Mouse (Mus musculus): ENCODE measurements at regions not wholly inside any gene's neighbourhood (a gene's known extent, or its start where the extent isn't known, plus 50 kb on each side); places are given as distances from the start of the nearest gene placed in this dataset.
"Not testable (repeated sequence)": the region's sequence is repeated elsewhere in the genome, so short reads cannot be mapped to it uniquely, and the experiment has no call there.

DNA sequence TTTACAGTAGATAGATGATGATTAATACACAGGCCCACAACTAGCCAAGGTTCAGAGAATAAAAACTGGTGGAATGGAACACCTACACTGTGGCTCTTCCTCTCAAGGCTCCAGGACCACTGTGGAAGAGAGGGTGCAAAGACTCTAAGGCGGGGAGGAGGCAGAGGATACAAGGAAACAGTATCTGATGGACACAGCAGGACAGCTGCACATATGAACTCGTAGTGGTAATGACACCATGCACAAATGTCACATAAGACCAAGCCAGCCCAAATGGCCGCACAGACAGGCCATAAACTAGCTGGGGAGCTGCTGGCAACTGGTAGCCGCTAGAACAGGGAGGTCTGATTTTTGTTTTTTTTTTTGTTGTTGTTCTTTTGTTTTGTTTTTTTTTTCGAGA, 197.0 kb upstream of the Serp2 start:
- no peak for DNase-seq (ENCODE audit: low spot score)

DNA sequence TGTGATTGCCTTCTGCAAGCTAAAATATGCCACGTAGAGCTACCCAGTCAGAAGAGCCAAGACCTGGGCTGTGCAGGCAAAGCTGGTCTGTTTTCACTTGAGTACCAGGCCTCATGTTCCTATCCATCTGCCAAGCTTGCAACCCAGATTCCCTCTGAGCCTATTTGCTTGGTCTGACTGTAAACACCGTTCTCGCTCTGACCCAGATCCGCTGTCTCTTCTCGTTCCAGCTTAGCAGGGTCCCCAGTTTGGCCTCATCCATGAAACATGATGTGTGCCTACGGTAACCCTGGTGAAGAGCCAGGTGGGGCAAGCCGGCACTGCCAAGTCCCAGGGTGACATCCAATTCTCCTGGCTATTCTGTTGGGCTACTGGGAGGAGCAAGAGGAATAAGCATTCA, 192.5 kb upstream of the Serp2 start:
- DNase-seq (ENCODE audit: low spot score) = no peak

DNA sequence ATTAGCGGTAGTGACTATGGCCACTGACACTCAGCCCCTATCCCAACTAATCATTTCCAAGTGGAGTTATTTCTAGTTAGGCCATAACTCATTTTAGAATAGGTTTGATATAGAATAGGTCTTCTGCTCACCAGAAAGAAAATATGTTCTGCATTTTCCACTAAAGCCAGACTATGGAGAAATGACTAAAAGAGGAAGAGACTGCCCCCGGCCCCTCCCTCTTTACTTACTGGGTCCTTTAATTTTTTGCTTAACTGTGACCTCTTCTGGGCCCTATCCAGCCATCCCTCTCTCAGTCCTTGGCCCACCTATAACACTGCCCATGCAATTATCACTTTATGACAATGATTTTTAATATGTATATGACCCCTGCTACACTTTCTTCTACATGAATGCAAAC, 192.0 kb upstream of the Serp2 start:
- DNase-seq (ENCODE audit: low spot score) = no peak

DNA sequence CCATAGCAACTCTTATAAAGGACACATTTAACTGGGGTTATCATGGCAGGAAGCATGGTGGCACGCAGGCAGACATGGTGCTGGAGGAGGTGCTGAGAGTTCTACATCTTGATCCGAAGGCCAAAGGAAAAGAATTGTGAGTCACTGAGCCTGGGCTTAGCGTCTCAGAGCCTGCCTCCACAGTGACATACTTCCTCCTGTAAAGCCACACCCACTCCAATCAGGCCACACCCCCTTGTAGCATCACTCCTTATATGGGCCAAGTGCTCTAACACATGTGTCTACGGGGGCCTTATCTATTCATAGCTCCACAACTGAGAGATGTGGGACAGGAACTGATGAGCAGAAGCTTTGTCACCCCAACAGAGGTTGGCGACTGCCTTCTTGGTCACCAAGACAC, 191.1 kb upstream of the Serp2 start:
- DNase-seq (ENCODE audit: low spot score) = no peak

DNA sequence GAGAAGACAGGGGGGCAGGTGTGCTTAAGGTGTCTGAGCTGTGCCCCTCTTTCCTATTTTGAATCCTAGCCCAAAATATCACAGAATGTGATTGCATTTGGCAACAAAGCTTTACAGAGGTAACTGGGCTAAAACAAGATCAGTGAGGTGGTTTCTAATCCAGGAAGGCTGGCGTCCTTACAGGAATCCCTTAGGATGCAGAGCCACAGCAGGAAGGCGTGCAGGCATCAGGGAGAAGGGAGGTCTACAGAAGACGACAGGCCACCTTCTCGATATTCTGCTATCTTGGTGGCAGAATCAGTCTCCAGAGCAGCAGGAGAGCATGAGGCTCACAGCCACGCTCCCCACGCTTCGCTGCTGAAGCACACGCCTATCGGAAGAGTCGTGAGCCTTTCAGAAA, 189.6 kb upstream of the Serp2 start:
- DNase-seq (ENCODE audit: low spot score) = no peak

DNA sequence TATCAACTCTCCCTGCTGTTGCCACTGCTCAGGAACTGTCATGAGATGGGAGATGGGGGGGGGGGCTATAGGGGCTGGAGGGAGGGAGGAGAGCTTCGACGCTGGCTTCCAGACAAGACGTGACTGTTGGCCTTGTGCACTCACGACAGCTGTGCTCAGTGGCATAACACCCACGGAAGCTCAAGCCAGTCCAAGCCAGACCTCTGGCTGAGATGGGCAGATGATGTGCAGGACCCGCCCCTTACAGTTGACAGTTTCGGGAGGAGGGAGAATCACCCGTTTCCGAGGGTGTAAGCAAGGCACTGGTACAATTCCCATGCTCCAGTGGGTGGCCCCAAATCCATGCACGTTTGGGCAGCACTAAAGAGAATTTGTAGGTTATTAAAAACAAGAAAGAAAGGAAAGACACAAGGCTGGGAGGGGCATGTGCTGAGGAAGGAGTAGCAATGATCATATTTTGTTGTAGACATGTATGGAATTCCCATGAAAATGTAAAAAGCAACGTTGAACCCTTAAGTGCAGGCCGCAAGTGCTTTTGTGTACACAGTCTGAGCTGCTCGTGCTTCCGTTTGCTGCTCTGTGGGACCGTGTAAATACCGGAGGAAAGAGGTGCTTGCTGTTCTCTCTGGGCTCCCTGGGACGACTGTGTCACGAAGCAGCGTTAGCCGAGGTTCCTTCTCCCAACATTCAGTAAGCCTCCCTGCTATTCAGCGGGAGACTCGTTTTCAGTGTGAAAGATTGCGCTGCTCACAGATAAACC, 188.2 kb upstream of the Serp2 start:
- DNase-seq (ENCODE audit: low spot score) = no peak

DNA sequence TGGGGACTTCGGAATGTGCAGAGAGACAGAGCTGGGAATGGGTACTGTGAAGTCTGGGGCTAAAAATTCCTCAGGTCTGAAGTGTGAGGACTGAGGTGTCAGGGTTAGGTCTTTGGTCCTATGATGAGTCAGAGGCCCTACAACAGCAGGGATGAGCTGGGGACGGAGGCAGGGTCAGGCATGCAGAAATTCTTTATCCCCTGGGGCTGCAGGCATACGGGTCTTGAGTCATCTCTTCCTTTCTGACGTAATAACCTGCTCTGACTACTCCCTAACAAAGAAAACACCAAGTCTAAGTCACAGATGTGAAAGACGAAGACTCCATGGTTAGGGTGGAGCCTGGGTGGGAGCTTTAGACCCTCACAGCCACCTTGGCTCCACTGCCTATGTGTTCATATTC, 185.6 kb upstream of the Serp2 start:
- DNase-seq (ENCODE audit: low spot score) = no peak

DNA sequence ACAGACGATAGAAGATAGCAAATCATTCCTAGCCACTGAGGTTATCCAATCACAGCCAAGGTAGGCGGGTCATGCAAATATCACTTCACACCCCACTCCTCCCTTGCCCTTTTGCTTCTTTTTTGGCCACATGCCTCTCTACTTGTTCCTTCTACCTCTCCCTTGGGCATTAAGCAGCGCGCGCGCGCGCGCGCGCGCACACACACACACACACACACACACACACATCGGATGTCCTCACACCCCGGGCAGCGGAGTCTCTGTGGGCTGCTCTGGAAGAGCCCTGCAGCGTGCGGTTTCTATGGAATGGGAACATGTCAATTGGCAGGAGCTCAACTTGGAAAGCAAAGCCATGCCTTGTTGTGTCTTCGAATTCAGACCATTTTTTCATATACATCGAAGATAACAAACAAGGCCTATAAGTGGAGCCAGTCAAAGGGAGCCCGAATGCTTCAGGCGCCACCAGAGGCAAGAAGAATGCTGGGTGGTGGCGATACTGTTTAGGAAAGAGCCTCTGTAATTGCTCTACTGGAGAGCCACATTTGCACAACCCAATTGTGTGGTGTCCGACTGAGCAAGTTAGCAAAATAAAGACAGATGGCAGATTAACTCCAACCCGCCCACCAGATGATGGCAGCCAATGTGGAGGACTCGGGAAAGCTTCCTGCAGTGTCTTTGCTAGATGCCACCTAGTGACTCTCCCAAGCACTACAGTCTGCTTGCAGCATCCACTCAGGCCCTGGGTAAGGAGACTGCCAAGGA, 183.3 kb upstream of the Serp2 start:
- peak; percentile 80 for DNase-seq (ENCODE audit: low spot score)

DNA sequence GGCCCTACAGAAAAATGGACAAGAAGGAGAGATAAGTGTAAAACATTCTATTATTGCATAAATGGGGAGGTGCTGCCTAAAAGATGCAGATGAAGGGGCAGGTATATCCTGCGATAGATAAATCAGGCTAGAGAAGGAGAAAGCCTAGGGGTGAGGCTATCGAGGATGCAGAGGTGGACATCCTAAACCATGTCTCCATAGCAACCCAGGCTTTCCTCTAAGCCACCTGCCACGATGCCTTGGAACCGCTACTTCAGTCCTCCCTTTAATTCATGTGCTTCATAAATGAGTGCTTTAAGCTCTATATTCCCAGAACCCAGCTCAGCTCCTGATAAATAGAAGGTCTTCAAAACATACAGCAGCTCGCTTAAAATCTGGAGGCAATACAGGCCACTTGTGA, 179.3 kb upstream of the Serp2 start:
- DNase-seq (ENCODE audit: low spot score) = no peak

DNA sequence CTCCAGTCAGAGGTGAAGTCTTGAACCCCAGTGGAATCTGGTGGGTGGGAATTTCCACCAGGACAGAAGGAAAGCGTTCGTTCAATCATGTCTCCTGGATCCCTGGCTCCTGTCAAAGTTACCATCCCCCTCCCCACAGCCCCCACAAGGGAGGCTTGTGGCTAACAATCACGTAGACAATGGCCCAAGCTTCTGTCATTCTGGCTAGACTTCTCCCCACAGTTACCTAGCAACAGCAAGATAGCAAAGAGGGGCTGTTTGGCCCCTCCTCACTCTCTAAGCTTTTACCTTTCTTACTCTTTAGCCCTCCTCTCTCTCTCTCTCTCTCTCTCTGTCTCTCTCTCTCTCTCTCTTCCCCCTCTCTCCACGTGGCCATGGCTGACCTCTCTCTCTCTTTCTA, 178.4 kb upstream of the Serp2 start:
- peak; percentile 52 for DNase-seq (ENCODE audit: low spot score)

DNA sequence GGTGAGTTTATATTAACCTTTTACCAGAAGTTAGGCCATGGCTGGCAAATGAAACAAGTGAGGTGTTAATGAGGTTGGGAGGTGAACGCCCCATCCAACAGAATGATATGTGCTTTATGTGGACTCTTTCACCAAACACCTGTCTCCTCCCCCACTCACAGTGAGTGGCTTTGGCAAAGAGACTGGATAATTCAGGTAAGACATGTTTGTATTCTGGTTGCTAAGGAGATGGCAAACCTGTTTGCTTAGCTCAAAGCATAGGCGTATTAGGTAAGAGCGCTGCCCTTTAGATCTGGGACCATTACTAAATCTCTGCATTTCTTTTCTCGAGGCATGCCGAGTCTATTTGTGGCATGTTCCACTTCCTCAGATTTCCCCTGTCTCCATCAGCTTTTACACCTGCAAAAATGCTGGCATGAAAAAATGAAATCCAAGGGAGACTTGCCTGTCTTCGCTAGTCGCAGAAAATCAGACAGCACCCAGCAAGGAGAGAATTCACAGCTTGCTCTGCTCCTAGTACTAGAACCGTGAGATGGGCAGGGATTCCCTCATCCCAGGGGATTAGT, 176.7 kb upstream of the Serp2 start:
- no peak for DNase-seq (ENCODE audit: low spot score)

DNA sequence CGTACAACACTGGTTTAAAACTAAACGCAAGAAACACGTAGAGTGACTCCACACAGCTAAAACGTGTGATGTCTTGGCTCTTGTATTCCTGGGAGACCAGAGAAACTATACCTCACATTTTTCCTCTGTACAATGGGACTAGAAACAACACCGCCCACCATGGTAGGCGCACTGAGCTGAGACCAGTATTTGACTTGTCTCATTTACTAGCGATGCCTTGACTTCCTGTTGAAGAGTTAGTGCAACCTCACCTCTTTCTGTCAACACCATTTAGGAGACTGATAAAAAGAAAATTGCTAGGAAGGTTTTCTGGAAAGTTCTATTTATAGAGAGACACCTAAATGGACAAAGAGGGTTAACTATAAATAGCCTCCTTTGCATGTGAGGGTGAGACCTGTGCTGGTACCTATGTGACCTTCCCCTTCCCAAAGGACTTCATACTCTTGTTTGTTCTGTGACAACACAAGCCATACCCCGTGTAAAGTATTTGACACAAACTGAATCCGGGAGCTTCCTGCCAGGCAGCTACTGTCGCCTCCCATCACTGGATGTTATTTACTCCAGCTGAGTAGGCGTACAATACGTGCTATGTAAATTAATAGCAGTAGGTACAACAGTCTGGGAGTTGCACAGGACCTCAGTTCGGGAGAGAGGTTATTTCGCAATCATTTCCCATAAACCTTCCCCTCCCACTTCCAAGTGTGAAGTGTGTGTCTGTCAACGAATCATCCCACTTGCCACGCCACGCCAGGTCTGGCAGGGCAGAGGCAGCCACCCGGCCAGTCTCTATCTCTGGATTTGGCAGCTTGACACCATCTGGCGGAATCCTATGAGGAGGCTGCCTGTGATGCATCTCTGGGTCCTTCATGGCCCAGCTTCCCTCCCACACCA, 174.7 kb upstream of the Serp2 start:
- DNase-seq (ENCODE audit: low spot score) = no peak

DNA sequence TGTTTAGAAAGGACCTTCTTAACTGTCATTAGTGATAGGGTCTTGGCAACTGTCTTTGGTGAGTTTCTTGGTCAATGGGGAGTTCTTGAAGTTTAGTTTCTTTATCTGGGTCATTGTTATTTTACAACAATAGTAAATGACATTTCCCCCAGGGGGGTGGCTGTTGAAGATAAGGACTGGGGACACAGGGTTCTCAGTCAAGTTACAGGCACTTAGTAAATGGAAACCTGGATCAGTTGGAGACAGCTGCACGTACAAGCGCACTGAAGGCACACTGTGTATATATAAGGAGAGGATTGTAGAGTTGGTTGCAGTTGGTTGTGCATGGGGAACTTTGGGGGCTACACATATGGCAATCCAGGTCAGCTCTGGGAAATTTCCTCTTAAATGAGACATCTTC, 169.2 kb upstream of the Serp2 start:
- DNase-seq (ENCODE audit: low spot score) = no peak

DNA sequence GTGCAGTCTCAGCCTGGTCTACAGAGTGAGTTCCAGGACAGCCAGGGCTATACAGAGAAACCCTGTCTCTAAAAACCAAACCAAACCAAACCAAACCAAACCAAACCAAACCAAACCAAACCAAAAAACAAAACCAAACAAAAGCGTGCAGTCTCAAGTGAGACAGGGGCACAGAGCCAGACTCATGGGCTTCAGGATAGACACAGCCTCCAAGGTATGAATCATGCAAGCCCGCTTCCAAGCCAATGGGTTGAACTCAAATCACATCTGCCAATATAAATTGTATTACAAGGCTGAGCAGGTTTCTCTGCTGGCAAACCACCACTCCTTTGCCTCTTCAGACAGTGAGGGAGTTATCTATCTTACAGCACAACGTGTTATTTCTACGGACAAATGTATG, 168.5 kb upstream of the Serp2 start:
- DNase-seq (ENCODE audit: low spot score) = not testable (repeated sequence)

DNA sequence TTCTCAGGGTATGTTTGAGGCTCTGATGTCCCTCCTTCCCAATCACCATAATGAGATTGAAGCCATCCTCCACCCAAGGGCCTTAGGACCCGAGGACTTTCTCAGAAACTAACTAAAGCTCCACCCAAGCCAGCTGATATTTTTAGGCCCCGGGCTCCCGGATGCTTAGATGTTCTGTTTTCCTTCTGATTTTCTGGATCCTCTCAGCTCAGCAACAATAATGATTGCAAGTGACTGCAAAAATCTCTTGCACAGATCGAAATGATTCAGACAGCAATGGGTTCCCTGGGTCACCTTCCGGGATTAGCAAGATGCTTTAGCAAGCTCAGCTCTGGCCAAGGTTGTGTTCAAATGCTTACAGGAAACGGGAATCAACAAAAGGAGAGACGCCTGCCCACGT, 168.1 kb upstream of the Serp2 start:
- no peak for DNase-seq (ENCODE audit: low spot score)

DNA sequence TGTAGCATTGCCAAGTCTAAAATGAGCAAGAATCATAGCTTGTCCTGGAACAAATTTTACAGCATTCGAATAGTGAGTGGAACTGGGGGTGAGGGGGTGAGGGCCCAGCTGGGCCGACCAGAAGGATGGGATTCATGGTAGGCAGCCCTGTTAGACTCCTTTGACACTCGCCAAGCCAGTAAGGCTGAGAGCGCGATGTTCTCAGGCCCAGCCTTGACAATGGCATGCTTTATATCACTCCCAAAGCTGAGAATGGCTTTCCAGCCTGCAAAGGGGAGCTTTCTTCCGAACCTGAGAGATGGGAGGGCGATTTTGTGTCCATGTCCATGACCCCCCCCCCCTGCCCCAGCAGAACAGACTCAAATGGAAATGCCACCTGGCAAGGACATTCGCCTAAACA, 167.7 kb upstream of the Serp2 start:
- DNase-seq (ENCODE audit: low spot score) = no peak

DNA sequence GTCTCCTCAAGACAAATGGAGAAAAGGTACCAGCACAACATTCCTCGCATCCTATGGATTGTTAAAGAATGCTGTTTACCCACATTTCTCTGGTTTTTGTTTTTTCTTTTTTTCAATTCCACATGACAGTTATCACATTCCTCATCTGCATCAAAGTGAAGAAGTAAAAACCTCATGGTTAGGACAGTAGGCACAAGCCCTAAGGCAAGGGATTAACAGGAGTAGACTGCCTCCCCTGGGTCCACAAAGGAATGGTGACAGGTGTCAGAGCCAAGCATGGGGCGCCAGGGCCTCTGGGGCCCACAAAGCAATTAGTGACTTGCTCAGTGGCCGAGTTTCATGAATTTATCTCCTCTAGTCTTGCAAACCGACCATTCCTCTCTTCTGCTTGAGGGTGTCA, 166.9 kb upstream of the Serp2 start:
- no peak for DNase-seq (ENCODE audit: low spot score)

DNA sequence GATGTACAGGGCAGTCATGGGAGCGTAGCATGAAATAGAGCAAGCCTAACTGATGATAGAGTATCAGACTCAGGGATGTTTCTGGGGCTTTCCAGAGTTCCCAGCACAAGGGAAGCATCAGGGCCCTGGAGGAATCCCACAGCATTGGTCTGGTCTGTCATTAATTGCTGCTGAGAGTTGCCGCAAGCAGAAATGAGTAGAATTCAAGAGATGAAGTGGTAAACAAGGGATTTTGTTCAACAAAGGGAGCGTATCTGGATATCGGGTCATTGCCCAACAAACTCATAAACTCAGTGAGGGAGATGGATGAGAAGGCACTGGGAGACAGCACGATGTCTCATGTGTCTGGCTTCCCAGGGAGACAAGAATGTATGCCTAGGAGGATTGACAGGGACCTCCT, 165.6 kb upstream of the Serp2 start:
- DNase-seq (ENCODE audit: low spot score) = no peak

DNA sequence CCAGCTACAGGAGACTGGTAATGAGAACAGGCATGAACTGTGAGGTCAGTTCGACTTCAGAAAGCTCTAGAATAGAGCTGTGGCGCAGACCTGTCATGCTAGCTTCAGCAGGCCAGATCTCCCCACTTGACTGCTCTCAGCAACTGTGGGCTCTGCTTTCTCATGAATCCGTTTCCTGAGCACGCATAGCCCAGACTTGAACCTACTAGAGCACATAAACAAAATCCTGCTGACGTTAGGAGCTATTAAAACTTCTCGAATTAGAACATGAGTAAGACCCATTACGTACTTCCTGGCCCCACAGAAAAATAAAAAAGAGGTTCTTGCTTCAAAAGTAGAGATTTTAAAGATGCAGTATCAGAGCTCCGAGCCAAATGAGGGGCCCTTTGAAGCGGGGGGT, 165.1 kb upstream of the Serp2 start:
- DNase-seq (ENCODE audit: low spot score) = no peak

DNA sequence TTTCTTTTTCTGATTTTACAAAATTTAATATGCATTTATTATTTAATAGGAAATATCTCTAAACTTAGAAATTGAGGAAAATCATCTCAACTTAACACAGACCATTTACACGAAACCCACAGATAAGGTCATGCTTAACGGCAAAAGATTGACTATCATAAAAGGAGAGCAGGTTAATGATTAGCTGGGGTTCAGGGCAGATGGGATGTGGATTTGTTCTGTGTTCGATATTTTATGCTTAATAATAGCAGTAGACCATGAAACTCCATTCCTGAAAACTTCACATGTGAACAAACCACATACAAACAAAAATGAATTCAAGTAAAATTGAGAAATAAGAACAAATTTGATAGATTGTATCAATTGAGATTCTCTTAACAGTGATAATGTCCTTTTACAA, 160.4 kb upstream of the Serp2 start:
- no peak for DNase-seq (ENCODE audit: low spot score)

DNA sequence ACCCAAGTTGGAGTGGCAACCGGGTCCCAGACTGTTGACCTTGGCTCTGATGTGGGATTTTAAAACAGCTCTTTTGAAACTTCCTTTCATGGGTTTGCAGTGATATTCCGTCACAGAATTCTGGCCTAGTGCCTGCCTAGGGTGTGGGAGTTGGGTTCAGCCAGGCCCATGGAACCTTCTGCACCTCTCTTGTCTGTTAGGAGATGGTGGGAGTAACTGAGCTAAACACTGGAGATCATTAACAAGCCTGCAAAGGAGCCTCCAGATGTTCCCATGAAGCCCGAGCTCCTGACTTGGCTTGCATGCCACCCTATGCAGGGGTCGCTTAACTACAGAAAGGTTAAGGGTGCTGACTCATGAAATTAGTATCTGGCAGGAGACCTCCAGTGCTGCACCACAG, 158.0 kb upstream of the Serp2 start:
- DNase-seq (ENCODE audit: low spot score) = no peak

DNA sequence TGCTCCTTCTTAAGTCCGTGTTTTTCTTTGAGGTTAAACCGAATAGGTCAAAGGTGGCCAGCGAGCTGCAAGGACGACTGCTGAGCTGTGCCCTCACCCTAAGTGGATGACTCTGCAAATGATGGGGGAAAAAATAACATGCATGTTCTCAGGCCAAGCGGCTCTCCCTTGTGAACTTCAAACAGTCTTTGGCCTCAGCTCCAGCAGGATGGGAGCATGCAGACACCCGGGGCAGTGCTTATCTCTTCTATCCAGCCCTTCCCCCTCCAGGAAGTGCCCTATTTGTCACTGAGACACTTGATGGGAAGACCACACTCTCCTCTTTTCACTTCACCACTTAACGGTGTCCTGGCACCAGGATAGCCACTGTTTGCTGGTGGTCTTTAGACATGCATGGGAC, 157.3 kb upstream of the Serp2 start:
- DNase-seq (ENCODE audit: low spot score) = peak; percentile 43

DNA sequence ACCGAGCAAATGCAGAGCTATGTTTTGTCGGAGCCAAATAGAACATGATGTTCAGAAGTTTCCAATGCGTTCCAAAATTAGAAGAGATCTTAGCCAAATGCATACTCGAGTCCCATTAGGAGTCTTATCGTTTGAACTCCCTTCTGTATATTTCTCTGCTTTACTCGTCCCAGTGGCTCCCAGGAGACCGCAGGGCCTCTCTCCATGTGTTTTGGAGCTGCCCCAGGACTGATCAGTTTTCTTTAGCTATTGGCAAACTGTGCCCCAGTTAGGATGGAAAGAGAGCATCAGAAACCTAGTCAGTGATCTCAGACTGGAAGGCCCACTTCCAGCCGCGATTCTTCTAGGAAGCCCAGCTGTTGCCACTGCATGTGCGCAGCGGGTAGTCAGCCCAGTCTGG, 152.0 kb upstream of the Serp2 start:
- no peak for DNase-seq (ENCODE audit: low spot score)
